Mouse (Mus musculus) liver, adult 2 months (tissue): Measurements from ENCODE around the gene Gm13290.

Source experiments
- CTCF ChIP-seq: fragments of 200-500 bp; IDR thresholded peaks from 2 replicates; pipeline ENCODE4 v1.5.1; 2011; ENCODE audit warnings: low read depth, low read length, control low read depth
- POLR2A ChIP-seq: fragments of 200-500 bp; IDR thresholded peaks from 2 replicates; pipeline ENCODE4 v1.6.1; 2011; ENCODE audit warnings: low read length, control low read depth; ENCODE audit not compliant: insufficient read depth; ENCODE audit errors: extremely low read depth

DNA sequence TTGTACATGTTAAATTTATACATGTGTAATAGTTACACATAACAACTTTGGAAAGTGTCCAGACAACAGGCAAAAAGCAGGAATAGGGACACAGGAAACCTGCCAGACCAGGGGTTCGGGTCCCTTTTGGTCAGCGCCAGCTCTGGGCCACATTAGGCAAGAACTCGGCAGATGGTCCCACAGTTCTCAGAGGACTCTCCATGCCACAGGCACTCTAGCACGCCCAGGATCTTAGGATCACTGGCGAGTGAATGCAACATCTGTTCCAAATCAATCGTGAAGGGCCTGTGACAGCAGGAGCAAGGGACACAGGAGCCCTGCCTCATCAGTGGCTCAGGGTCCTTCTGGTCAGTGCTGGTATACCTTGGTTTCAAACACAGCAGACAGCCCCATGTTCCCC is 23.7 kb upstream of the Gm13290 start:
- TF ChIP-seq POLR2A = no peak
- no peak for TF ChIP-seq CTCF
